Comparison of ENCODE assay signal across 26 mouse cellular contexts in genomic region chr13:71108175-71108574, GRCm38 (mm10).
A peak's percentile ranks its signal among the peaks of the same experiment; 100 is the strongest.
DNase-seq lines count a peak whose midpoint lies in the region; ATAC-seq lines count a peak whose summit lies in the region.
"Had no signal": no experiment of that assay in that cellular context is flagged by ENCODE, and none has a peak within 500 bp of the region (broad histone marks: within the 10 kb centered on the region; RNA-seq: fewer than 3 reads in every experiment).

No protein-coding gene starts in this region.

- no peaks in the 10 kb centered on the region for H3K36me3 ChIP-seq in forebrain, embryonic 12.5 days (replicated peaks)
- H3K36me3 ChIP-seq: embryonic facial prominence, embryonic 12.5 days; forebrain, embryonic 15.5 days; heart, embryonic 12.5 days; hindbrain, embryonic 15.5 days; intestine, embryonic 15.5 days; liver, embryonic 12.5 days; lung, embryonic 15.5 days; midbrain, embryonic 15.5 days; stomach, embryonic 15.5 days had no signal

- no peak overlapping the region for H3K27ac ChIP-seq in forebrain, embryonic 12.5 days
- H3K27ac ChIP-seq: embryonic facial prominence, embryonic 12.5 days; forebrain, embryonic 15.5 days; hindbrain, embryonic 15.5 days; intestine, embryonic 15.5 days; liver, embryonic 12.5 days; lung, embryonic 15.5 days; midbrain, embryonic 15.5 days; stomach, embryonic 15.5 days had no signal

- H3K4me1 ChIP-seq in forebrain, embryonic 12.5 days: peaks cover 18% of the 10 kb centered on the region
- H3K4me1 ChIP-seq: intestine, embryonic 15.5 days; liver, embryonic 12.5 days had no signal

- no peak for ATAC-seq in forebrain, embryonic 12.5 days (ENCODE audit: low FRiP score)
- ATAC-seq: forebrain, embryonic 15.5 days; intestine, embryonic 15.5 days; liver, embryonic 12.5 days; midbrain, embryonic 15.5 days had no signal

- no peak overlapping the region for H3K4me2 ChIP-seq in forebrain, embryonic 12.5 days
- H3K4me2 ChIP-seq: embryonic facial prominence, embryonic 12.5 days; forebrain, embryonic 15.5 days; heart, embryonic 12.5 days; hindbrain, embryonic 15.5 days; intestine, embryonic 15.5 days; liver, embryonic 12.5 days; lung, embryonic 15.5 days; midbrain, embryonic 15.5 days; stomach, embryonic 15.5 days had no signal

- no peak overlapping the region for H3K9ac ChIP-seq in forebrain, embryonic 12.5 days
- H3K9ac ChIP-seq: embryonic facial prominence, embryonic 12.5 days; forebrain, embryonic 15.5 days; heart, embryonic 12.5 days; hindbrain, embryonic 15.5 days; intestine, embryonic 15.5 days; liver, embryonic 12.5 days; lung, embryonic 15.5 days; midbrain, embryonic 15.5 days; stomach, embryonic 15.5 days had no signal

- WGBS in forebrain, embryonic 12.5 days: 87% methylated on average over 8 of the region's 8 CpGs

- DNase-seq in heart, postnatal 4 days: peak; percentile 18
- DNase-seq in heart, adult 9 months (ENCODE audit: low spot score in 2 of 2): no peak
- peak; percentile 55 for DNase-seq in urinary bladder, postnatal 14 days (ENCODE audit: low spot score)
- DNase-seq in urinary bladder, adult 2 months (ENCODE audit: low spot score): no peak
- peak; percentile 65 for DNase-seq in kidney, postnatal 14 days
- peak; percentile 38 for DNase-seq in lung, postnatal 36 days
- no peak for DNase-seq in layer of hippocampus, adult 18-20 months (ENCODE audit: low spot score in 2 of 2)
- DNase-seq: adrenal gland, adult 2 months; B cell, adult 2 months; cerebellum, adult 9-10 months; gastrocnemius, postnatal 25 days; heart, postnatal 36 days; left cerebral cortex, postnatal 4 days; right cerebral cortex, postnatal 25 days; thymus, adult 2 months had no signal

- no peaks in the 10 kb centered on the region for H3K9me3 ChIP-seq in forebrain, embryonic 12.5 days
- H3K9me3 ChIP-seq: embryonic facial prominence, embryonic 12.5 days; forebrain, embryonic 15.5 days; heart, embryonic 12.5 days; hindbrain, embryonic 15.5 days; intestine, embryonic 15.5 days; liver, embryonic 12.5 days; lung, embryonic 15.5 days; midbrain, embryonic 15.5 days; stomach, embryonic 15.5 days had no signal

- no peak overlapping the region for H3K4me3 ChIP-seq in forebrain, embryonic 12.5 days (replicated peaks)
- H3K4me3 ChIP-seq: embryonic facial prominence, embryonic 12.5 days; forebrain, embryonic 15.5 days; heart, embryonic 12.5 days; hindbrain, embryonic 15.5 days; intestine, embryonic 15.5 days; liver, embryonic 12.5 days; lung, embryonic 15.5 days; midbrain, embryonic 15.5 days; myocyte; stomach, embryonic 15.5 days had no signal

- peaks cover 46% of the 10 kb centered on the region for H3K27me3 ChIP-seq in forebrain, embryonic 12.5 days
- H3K27me3 ChIP-seq: lung, embryonic 15.5 days; stomach, embryonic 15.5 days had no signal

Comparison
In these comparisons a context has a peak if more than half of its experiments do, and no peak if none do; other contexts are left out.
1. DNase-seq: peak in heart, postnatal 4 days (single experiment), urinary bladder, postnatal 14 days (single experiment), kidney, postnatal 14 days (single experiment) and lung, postnatal 36 days (single experiment); none in heart, adult 9 months (0 of 2), urinary bladder, adult 2 months (single experiment) and layer of hippocampus, adult 18-20 months (0 of 2).